ENCODE assay signal across 8 mouse cellular contexts in genomic region chr2:33736722-33737121, GRCm38 (mm10).
A peak's percentile ranks its signal among the peaks of the same experiment; 100 is the strongest.
DNase-seq lines count a peak whose midpoint lies in the region; ATAC-seq lines count a peak whose summit lies in the region.

No protein-coding gene starts in this region.

- H3K27ac ChIP-seq in hindbrain, embryonic 10.5 days = no peak overlapping the region
- no peak overlapping the region for H3K27ac ChIP-seq in hindbrain, embryonic 16.5 days (ENCODE audit: low read depth, low read length)
- H3K27ac ChIP-seq in embryonic facial prominence, embryonic 10.5 days (replicated peaks) = peak overlapping the region; percentile 49; the same call in 1 of the 2 replicates
- H3K27ac ChIP-seq in hindbrain, embryonic 12.5 days = 0 out of 2 replicates have a peak overlapping the region, but pooled peaks have one; percentile 40
- peak overlapping the region; percentile 48; the same call in 1 of the 2 replicates for H3K27ac ChIP-seq in midbrain, embryonic 15.5 days

- no peaks in the 10 kb centered on the region for H3K27me3 ChIP-seq in hindbrain, embryonic 10.5 days (ENCODE audit: insufficient read depth, poor library complexity, severe bottlenecking)
- H3K27me3 ChIP-seq in hindbrain, embryonic 16.5 days (replicated peaks; ENCODE audit: control insufficient read depth, insufficient read depth, low read length) = no peaks in the 10 kb centered on the region
- H3K27me3 ChIP-seq in embryonic facial prominence, embryonic 10.5 days (replicated peaks; ENCODE audit: low read depth, poor library complexity, severe bottlenecking) = peaks cover 23% of the 10 kb centered on the region
- H3K27me3 ChIP-seq in hindbrain, embryonic 12.5 days = no peaks in the 10 kb centered on the region
- no peaks in the 10 kb centered on the region for H3K27me3 ChIP-seq in midbrain, embryonic 15.5 days (replicated peaks)

- no peak overlapping the region for H3K4me3 ChIP-seq in hindbrain, embryonic 10.5 days
- H3K4me3 ChIP-seq in hindbrain, embryonic 16.5 days (ENCODE audit: low read length) = no peak overlapping the region
- no peak overlapping the region for H3K4me3 ChIP-seq in embryonic facial prominence, embryonic 10.5 days
- H3K4me3 ChIP-seq in hindbrain, embryonic 12.5 days = no peak overlapping the region
- no peak overlapping the region for H3K4me3 ChIP-seq in midbrain, embryonic 15.5 days

- 0% methylated on average over 2 of the region's 2 CpGs for WGBS in hindbrain, embryonic 10.5 days
- WGBS in hindbrain, embryonic 16.5 days = 0% methylated on average over 2 of the region's 2 CpGs
- 2% methylated on average over 2 of the region's 2 CpGs for WGBS in embryonic facial prominence, embryonic 10.5 days
- WGBS in hindbrain, embryonic 12.5 days = 0% methylated on average over 2 of the region's 2 CpGs
- WGBS in midbrain, embryonic 15.5 days = 0% methylated on average over 2 of the region's 2 CpGs

- H3K4me2 ChIP-seq in hindbrain, embryonic 16.5 days (ENCODE audit: low read length) = no peak overlapping the region
- no peak overlapping the region for H3K4me2 ChIP-seq in hindbrain, embryonic 12.5 days (replicated peaks)
- H3K4me2 ChIP-seq in midbrain, embryonic 15.5 days = no peak overlapping the region

- no peaks in the 10 kb centered on the region for H3K9me3 ChIP-seq in hindbrain, embryonic 10.5 days
- H3K9me3 ChIP-seq in hindbrain, embryonic 16.5 days (ENCODE audit: control insufficient read depth, low read length) = no peaks in the 10 kb centered on the region
- no peaks in the 10 kb centered on the region for H3K9me3 ChIP-seq in embryonic facial prominence, embryonic 10.5 days
- no peaks in the 10 kb centered on the region for H3K9me3 ChIP-seq in hindbrain, embryonic 12.5 days (replicated peaks)
- H3K9me3 ChIP-seq in midbrain, embryonic 15.5 days = no peaks in the 10 kb centered on the region

- intact Hi-C loops in left cerebral cortex, postnatal 25 days (cut with DNase I) = loop anchor here (1.0 kb wide), 1 partner anchor 54 kb away; no protein-coding TSS in a partner anchor

- peak; percentile 76 for DNase-seq in hindbrain, embryonic 10.5 days (ENCODE audit: low spot score)
- DNase-seq in adrenal gland, postnatal 25 days = peak; percentile 70
- peak; percentile 77 for DNase-seq in embryonic facial prominence, embryonic 10.5 days (ENCODE audit: low spot score)
- peak; percentile 72 to 77 for DNase-seq in left cerebral cortex, postnatal 25 days (ENCODE audit: low spot score in 2 of 2)
- DNase-seq in spleen, postnatal 36 days (ENCODE audit: low spot score in 2 of 2) = peak; percentile 21 to 22

- peaks cover 37% of the 10 kb centered on the region for H3K36me3 ChIP-seq in hindbrain, embryonic 10.5 days
- no peaks in the 10 kb centered on the region for H3K36me3 ChIP-seq in hindbrain, embryonic 16.5 days (ENCODE audit: control insufficient read depth, insufficient read depth, low read length)
- H3K36me3 ChIP-seq in embryonic facial prominence, embryonic 10.5 days (replicated peaks) = peaks cover 21% of the 10 kb centered on the region
- peaks cover 28% of the 10 kb centered on the region for H3K36me3 ChIP-seq in hindbrain, embryonic 12.5 days
- peaks cover 3% of the 10 kb centered on the region; the same call in 1 of the 2 replicates for H3K36me3 ChIP-seq in midbrain, embryonic 15.5 days (replicated peaks)

- peaks cover 24% of the 10 kb centered on the region for H3K4me1 ChIP-seq in hindbrain, embryonic 10.5 days (replicated peaks)
- no peaks in the 10 kb centered on the region for H3K4me1 ChIP-seq in hindbrain, embryonic 16.5 days (ENCODE audit: control insufficient read depth, insufficient read depth, low read depth, low read length)
- H3K4me1 ChIP-seq in embryonic facial prominence, embryonic 10.5 days = peaks cover 15% of the 10 kb centered on the region
- peaks cover 18% of the 10 kb centered on the region for H3K4me1 ChIP-seq in hindbrain, embryonic 12.5 days
- peaks cover 9% of the 10 kb centered on the region for H3K4me1 ChIP-seq in midbrain, embryonic 15.5 days

- no peak overlapping the region for H3K9ac ChIP-seq in hindbrain, embryonic 16.5 days (ENCODE audit: low read depth, low read length)
- H3K9ac ChIP-seq in hindbrain, embryonic 12.5 days = no peak overlapping the region
- no peak overlapping the region for H3K9ac ChIP-seq in midbrain, embryonic 15.5 days

- ATAC-seq in hindbrain, embryonic 16.5 days = no peak
- 0 out of 2 replicates have a peak, but pooled peaks have one; percentile 9 for ATAC-seq in hindbrain, embryonic 12.5 days (ENCODE audit: low FRiP score)
- ATAC-seq in midbrain, embryonic 15.5 days (replicated peaks) = no peak; the same call in 1 of the 2 replicates

Comparison
In these comparisons a context has a peak if more than half of its experiments do, and no peak if none do; other contexts are left out.
1. H3K27ac ChIP-seq: peak in embryonic facial prominence, embryonic 10.5 days (single experiment), hindbrain, embryonic 12.5 days (single experiment) and midbrain, embryonic 15.5 days (single experiment); none in hindbrain, embryonic 10.5 days (single experiment) and hindbrain, embryonic 16.5 days (single experiment).
2. DNase-seq: peak in every context shown above with its lines; median percentile 77 in embryonic facial prominence, embryonic 10.5 days; 76 in hindbrain, embryonic 10.5 days; 74 in left cerebral cortex, postnatal 25 days; 70 in adrenal gland, postnatal 25 days; 22 in spleen, postnatal 36 days.